In genomic region chr3:65353263-65354037, GRCm38 (mm10) we compare ENCODE assay signal across 19 mouse cellular contexts. TPM values are rescaled to one million over a fixed set of nuclear protein-coding genes. Genes with fewer than 3 reads are reported as not detected.
DNase-seq lines count a peak whose midpoint lies in the region; ATAC-seq and TF ChIP-seq lines count a peak whose summit lies in the region.
"Had no signal": no experiment of that assay in that cellular context is flagged by ENCODE, and none has a peak within 500 bp of the region (broad histone marks: within the 10 kb centered on the region; RNA-seq: fewer than 3 reads in every experiment).

No protein-coding gene starts in this region.

- H3K36me3 ChIP-seq in lung, embryonic 14.5 days (ENCODE audit: insufficient read depth) = no peaks in the 10 kb centered on the region
- H3K36me3 ChIP-seq: embryonic facial prominence, embryonic 12.5 days; midbrain, embryonic 12.5 days; neural tube, embryonic 12.5 days; stomach, embryonic 15.5 days had no signal

- H3K9ac ChIP-seq in lung, embryonic 14.5 days = no peak overlapping the region
- H3K9ac ChIP-seq: embryonic facial prominence, embryonic 12.5 days; hindbrain, embryonic 14.5 days; midbrain, embryonic 12.5 days; neural tube, embryonic 12.5 days; stomach, embryonic 15.5 days had no signal

- 0 out of 2 replicates have a peak, but pooled peaks have one; percentile 16 for ATAC-seq in lung, embryonic 14.5 days (ENCODE audit: insufficient read depth)

- intact Hi-C loops in heart, postnatal 25 days (cut with DNase I) = loop anchor here (2.0 to 10.0 kb wide), 3 partner anchors 35 to 511 kb away; no protein-coding TSS in a partner anchor

- H3K9me3 ChIP-seq in lung, embryonic 14.5 days (ENCODE audit: low read depth, low read length) = no peaks in the 10 kb centered on the region
- H3K9me3 ChIP-seq: embryonic facial prominence, embryonic 12.5 days; midbrain, embryonic 12.5 days; neural tube, embryonic 12.5 days; stomach, embryonic 15.5 days had no signal

- no peak overlapping the region for H3K4me3 ChIP-seq in lung, embryonic 14.5 days (ENCODE audit: low read depth, low read length)
- H3K4me3 ChIP-seq: embryonic facial prominence, embryonic 12.5 days; layer of hippocampus, adult 2 months; midbrain, embryonic 12.5 days; neural tube, embryonic 12.5 days; stomach, embryonic 15.5 days had no signal

- no peaks in the 10 kb centered on the region for H3K4me1 ChIP-seq in lung, embryonic 14.5 days (ENCODE audit: insufficient read depth)
- H3K4me1 ChIP-seq: embryonic facial prominence, embryonic 12.5 days; neural tube, embryonic 12.5 days had no signal

- peak; percentile 88 for DNase-seq in heart, adult 11 months
- DNase-seq in heart, adult 8-10 months (ENCODE audit: low spot score) = no peak
- DNase-seq in lung, embryonic 14.5 days = no peak
- no peak for DNase-seq in lung, postnatal 10 days
- DNase-seq in testis, postnatal 10 days (ENCODE audit: low spot score) = peak; percentile 41
- DNase-seq in testis, postnatal 14 days (ENCODE audit: low spot score) = no peak
- DNase-seq in naive thymus-derived CD4-positive, alpha-beta T cell, adult 2 months (ENCODE audit: low read depth) = peak; percentile 9
- no peak for DNase-seq in heart, postnatal 25 days (ENCODE audit: low spot score)
- DNase-seq: adrenal gland, postnatal 10 days; heart, postnatal 36 days; kidney, adult 8-10 months; thymus, adult 2 months; thymus, postnatal 4 days had no signal

- WGBS in lung, embryonic 14.5 days = 68% methylated on average over 10 of the region's 10 CpGs

- H3K4me2 ChIP-seq in lung, embryonic 14.5 days = no peak overlapping the region
- H3K4me2 ChIP-seq: embryonic facial prominence, embryonic 12.5 days; hindbrain, embryonic 14.5 days; midbrain, embryonic 12.5 days; neural tube, embryonic 12.5 days; stomach, embryonic 15.5 days had no signal

- H3K27me3 ChIP-seq in lung, embryonic 14.5 days (ENCODE audit: insufficient read depth, low read length) = no peaks in the 10 kb centered on the region
- H3K27me3 ChIP-seq: embryonic facial prominence, embryonic 12.5 days; midbrain, embryonic 12.5 days; neural tube, embryonic 12.5 days; stomach, embryonic 15.5 days had no signal

- no peak for TF ChIP-seq CTCF in lung, embryonic 14.5 days (IDR thresholded peaks at IDR 0.05; ENCODE audit: low read depth)

- no peak overlapping the region for H3K27ac ChIP-seq in lung, embryonic 14.5 days (ENCODE audit: low read depth)
- H3K27ac ChIP-seq: embryonic facial prominence, embryonic 12.5 days; hindbrain, embryonic 14.5 days; layer of hippocampus, adult 2 months; midbrain, embryonic 12.5 days; neural tube, embryonic 12.5 days; stomach, embryonic 15.5 days had no signal

RNA-seq across cellular contexts. Expression of gene Ssr3, which starts 39.0 kb away (rescaled TPM):
- total RNA-seq in heart, adult 8-10 months (2022) = 100 to 1,000 TPM; 106 to 126 (median 118) TPM
- polyA plus RNA-seq in lung, embryonic 14.5 days (2014; fragmentation: Nextera tagmentation; extraction: Ambion mirVana) = 312 and 339 TPM in 2 replicates
- total RNA-seq in heart, postnatal 25 days (2021) = 100 to 1,000 TPM; 117 to 128 TPM

Comparison
In these comparisons a context has a peak if more than half of its experiments do, and no peak if none do; other contexts are left out.
1. DNase-seq: peak in heart, adult 11 months (single experiment), testis, postnatal 10 days (single experiment) and naive thymus-derived CD4-positive, alpha-beta T cell, adult 2 months (single experiment); none in heart, adult 8-10 months (single experiment), lung, embryonic 14.5 days (single experiment), lung, postnatal 10 days (single experiment), testis, postnatal 14 days (single experiment) and heart, postnatal 25 days (single experiment).